Mouse (Mus musculus): ENCODE measurements around the gene Ephb1.

The Ephb1 gene

GRCm38 (mm10) chr9:102079151-102079550 lies 275.3 kb downstream of the Ephb1 start:
- in situ Hi-C loops (cut with MboI; ENCODE audit: unreplicated experiment in 2 of 2), result no loop called here

DNA sequence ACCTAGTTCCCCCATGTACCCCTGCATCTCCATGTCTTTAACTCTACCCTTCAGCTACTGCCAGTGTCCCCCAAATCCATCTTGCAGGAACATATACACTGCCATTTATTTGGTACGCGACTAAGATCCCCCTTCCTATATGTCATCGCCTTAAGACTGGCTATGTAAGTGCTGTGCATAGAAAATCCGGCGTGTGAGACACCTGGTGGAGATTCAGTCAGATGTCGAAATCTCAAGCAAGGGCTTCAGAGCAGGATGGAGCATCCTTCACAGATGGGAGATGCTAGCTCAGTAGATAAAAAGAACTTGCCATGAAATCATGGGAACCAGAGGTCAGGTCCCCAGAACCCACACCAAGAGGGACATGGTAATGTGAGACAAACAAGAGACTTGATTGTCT lies 276.3 kb downstream of the Ephb1 start:
- in situ Hi-C loops (cut with MboI; ENCODE audit: unreplicated experiment in 2 of 2), result no loop called here

GRCm38 (mm10) chr9:102075539-102075938 lies 279.0 kb downstream of the Ephb1 start:
- in situ Hi-C loops (cut with MboI; ENCODE audit: unreplicated experiment in 2 of 2), result no loop called here

DNA sequence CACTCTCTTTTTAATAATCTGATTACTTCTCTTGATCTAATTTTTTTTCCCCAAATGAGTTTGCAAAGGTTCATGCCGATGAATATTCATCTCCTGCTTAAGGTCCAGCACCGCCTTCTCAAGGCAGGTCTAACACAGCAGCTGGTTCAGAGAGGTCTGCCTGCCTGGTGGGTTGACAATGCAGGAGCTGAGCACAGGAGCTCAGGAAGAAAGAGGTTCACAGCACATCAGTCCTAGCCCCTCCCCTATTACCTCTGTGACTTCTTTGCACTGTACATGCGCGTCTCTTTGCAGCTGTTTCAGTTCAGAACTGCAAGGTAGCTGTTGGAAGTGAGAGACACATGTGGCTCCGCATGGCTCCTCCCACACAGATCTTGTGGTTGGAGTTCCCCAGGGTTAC lies 281.1 kb downstream of the Ephb1 start:
- in situ Hi-C loops (cut with MboI; ENCODE audit: unreplicated experiment in 2 of 2), result no loop called here

DNA sequence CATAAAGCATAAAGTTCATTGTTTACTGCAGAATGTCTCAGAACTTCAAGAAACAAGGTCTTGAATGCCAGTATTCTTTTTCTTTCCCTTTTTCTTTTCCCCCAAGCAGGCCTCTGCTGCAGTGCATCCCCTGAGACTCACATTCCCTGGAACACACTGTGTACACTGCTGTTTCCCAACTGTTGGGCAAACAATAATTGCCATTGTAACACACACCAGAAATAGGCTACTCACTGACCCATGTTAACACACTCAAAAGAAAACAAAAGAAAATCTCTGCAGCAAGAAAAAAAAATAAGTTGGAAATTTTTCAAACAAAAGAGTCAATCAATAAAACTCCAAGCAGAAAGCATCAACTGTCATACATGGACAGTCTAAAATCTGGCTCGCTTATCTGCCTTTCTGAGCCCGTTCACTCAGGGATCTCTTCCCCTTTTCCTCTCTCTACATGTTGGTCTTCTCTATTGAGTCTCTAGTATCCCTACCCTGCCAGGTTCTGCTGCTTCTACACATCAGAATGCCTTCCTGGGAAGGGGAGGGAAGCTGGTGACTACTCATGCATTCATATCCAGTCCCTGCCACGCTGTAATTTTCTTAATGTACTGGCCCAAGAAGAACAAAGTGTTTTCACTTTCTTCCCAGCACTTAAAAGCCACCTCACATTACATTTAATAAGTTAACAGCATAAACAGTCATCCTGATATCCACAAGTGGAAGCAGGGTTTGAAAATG lies 285.2 kb downstream of the Ephb1 start:
- in situ Hi-C loops (cut with MboI; ENCODE audit: unreplicated experiment in 2 of 2), result no loop called here

- in situ Hi-C loops (cut with MboI; ENCODE audit: unreplicated experiment in 2 of 2), result no loop called here
Measured at GRCm38 (mm10) chr9:102066601-102067000, 287.9 kb downstream of the Ephb1 start.

DNA sequence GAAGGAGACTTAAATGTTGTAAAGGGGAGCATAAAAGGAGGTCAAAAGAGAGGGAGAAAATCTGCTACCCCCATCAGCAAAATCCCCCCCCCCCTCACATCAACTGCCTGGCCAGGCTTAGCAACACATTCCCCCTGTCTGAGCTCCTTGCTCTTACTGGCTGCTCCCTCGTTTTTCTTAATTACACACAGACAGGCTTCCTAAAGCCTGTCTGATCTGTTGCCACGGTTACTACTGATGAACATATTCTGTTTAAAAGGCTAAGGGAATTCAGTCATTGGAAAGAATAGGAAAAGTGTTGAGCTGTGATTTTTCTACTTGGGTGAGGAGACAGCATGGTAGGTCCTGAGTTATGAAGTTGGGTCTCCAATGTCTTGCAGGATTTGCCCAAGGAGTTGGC lies 308.6 kb downstream of the Ephb1 start:
- in situ Hi-C loops (cut with MboI; ENCODE audit: unreplicated experiment in 2 of 2), result no loop called here

GRCm38 (mm10) chr9:102045111-102045861 lies 309.2 kb downstream of the Ephb1 start:
- in situ Hi-C loops (cut with MboI; ENCODE audit: unreplicated experiment in 2 of 2), result no loop called here

- in situ Hi-C loops (cut with MboI; ENCODE audit: unreplicated experiment in 2 of 2), result no loop called here
Measured at GRCm38 (mm10) chr9:102039011-102039733, 315.3 kb downstream of the Ephb1 start.

DNA sequence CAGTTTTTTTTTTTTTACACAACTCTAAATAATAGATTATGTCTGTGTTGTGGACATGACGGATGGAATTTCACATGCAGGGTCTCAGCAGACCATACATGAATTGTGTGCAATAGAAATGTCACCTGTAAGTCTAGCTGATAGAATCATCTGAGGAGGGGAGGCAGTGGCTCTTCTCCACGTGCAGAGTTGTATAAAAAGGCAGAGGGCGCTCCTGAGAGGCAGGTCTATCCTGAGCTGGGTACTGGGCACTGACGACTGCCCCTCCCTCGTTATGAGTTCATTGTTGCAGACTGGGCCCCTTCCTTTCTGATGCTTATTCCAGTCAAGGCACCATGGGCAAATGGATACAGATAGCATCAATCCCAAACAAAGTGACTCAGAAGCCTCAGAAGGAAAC lies 318.4 kb downstream of the Ephb1 start:
- in situ Hi-C loops (cut with MboI; ENCODE audit: unreplicated experiment in 2 of 2), result no loop called here

GRCm38 (mm10) chr9:102033231-102033630 lies 321.3 kb downstream of the Ephb1 start:
- in situ Hi-C loops (cut with MboI; ENCODE audit: unreplicated experiment in 2 of 2), result no loop called here

DNA sequence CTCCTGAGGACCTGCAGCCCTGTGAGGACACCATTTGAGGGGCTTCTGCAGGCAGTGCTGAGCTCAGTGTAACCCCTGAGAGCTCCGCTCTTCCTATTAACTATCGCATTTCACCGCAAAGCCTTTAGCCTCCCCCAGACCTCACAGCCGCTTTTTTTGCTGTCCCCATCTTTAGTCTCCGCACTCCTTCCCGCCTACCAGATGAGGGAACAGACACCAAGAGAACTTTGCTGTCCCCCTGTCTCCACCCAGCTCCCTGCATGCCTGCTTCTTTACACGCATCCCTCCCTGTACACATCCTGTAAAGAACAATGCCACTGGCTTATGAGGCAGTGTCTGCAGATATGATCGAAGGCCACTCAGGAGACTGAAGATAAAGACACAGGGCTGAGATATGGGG lies 322.1 kb downstream of the Ephb1 start:
- in situ Hi-C loops (cut with MboI; ENCODE audit: unreplicated experiment in 2 of 2), result no loop called here

DNA sequence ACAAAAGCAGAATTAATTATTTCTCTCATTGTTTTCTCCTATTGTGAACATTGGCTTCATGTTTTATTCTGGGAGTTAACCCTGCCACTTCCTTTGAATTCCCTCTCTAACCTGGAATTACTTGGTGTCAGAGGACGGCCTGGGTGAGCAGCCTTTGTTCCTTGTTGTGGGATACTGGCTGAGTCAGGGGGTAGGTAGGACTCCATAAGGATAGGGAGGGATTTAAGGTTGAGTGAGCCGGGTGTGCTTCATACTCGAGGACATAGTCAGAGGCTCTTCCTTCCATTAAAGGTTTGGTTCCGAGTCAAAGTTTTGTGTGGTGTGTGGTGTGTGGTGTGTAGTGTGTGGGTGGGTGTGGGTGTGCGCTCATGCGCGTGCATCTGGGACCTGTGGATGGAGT lies 324.8 kb downstream of the Ephb1 start:
- in situ Hi-C loops (cut with MboI; ENCODE audit: unreplicated experiment in 2 of 2), result no loop called here

DNA sequence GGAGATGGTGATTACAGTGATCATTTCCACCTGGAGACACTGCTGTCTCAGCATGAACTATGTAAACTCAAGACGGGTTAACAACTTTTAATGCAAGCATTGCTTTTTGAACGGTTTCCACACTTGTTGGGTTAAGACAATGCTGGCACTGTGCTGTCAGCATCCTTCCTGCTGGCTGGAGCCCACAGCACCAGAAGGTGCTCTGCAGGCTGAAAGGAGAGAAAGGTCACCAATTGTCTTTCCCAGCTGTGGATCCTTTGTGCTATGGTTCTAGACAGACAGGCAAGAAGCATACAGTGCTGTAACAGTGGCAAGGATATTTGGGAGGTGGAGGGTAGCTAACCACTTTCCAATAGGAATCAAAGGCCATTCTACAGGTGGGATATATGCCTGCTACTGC lies 328.4 kb downstream of the Ephb1 start:
- in situ Hi-C loops (cut with MboI; ENCODE audit: unreplicated experiment in 2 of 2), result no loop called here

DNA sequence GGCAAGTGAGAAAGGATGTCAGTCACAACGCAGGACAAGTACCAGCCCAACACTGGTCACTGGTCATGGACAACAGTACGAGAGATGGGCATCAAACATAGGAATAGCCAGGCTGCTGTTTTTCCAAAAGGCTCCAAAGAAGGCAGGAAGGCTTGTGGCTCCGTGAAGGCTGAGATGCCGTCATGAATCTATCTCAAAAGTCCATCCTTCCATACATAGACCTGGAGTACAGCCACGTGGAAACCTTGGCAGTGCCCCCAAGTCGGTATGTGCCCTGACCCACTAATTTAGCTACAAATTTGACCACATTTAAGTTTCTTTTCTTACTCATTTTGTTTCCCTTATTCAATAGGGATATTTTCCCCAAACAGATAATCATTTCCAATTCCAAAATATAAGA lies 329.4 kb downstream of the Ephb1 start:
- in situ Hi-C loops (cut with MboI; ENCODE audit: unreplicated experiment in 2 of 2), result no loop called here

DNA sequence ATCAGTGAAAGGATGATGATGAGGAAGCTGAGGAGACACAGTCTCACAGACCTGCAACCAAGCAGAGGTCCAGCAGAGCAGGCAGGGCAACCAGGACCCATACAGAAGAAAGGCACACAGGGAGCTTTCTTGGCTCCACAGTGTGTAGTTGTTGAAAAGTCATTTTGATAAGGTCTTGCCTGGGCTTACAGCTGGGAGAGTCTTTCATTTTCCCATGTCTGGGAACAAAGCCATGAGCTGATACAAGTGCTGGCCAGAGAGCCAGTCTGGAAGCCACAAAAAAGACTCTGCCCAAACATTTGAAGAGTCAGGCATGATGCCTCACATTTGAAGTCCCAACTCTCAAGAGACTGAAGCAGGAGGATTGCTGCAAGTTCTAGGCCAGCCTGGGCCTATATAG lies 339.0 kb downstream of the Ephb1 start:
- in situ Hi-C loops (cut with MboI; ENCODE audit: unreplicated experiment in 2 of 2), result no loop called here

DNA sequence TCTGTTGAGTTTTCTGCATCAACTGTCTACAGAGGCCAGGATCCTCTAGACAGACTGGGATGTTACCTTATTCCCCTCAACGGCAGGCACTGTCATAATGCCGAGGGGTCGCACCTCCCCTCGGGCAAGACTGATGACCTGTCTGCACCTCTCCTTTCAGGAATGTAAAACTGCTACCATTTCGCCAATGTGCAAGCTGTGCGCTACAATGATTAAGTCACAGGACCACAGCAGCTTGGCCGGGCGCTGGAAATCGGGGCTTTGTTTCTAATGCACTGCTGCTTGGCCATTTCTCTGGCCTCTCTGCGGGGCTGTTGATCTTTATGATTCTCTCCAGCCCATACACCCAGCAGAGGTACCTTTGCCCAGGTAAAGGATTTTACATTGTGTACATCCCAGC lies 346.8 kb downstream of the Ephb1 start:
- in situ Hi-C loops (cut with MboI; ENCODE audit: unreplicated experiment in 2 of 2), result no loop called here

DNA sequence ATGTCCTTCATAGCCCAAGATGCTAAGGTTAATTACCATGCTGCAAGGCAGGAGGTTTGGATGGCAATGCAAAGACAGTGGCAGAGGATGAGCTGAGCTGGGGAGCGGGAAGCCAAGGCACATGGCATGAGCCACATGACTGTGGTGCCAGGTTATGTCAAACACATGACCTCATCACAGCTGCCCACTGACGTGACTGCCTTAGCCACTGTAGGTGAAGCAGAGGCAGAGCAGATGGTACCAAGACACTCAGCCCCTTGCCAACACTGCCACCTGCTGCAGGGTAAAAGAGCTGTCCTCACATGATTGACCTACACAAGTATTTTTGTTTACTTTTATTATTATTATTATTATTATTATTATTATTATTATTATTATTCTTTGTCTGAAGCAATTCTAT lies 348.0 kb downstream of the Ephb1 start:
- in situ Hi-C loops (cut with MboI; ENCODE audit: unreplicated experiment in 2 of 2), result no loop called here

DNA sequence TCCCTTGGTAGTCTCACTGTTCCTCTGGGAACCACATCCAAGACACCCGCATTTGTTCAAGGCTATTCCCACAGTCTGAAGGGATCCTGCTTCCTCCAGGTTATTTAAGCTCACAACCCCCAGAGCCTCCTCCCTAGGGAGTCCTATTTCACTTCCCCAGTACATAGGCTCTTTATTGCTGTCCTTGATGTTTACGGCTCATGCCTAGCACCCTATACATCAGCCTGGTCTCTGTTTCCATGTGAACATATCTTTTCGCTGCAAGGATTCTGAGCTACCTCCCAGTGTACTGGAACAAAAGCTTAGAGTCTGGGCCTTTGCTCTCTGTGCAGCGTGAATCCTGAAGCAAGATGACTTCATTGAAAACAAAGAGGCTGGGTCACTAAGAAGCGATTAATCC lies 351.6 kb downstream of the Ephb1 start:
- in situ Hi-C loops (cut with MboI; ENCODE audit: unreplicated experiment in 2 of 2), result no loop called here

DNA sequence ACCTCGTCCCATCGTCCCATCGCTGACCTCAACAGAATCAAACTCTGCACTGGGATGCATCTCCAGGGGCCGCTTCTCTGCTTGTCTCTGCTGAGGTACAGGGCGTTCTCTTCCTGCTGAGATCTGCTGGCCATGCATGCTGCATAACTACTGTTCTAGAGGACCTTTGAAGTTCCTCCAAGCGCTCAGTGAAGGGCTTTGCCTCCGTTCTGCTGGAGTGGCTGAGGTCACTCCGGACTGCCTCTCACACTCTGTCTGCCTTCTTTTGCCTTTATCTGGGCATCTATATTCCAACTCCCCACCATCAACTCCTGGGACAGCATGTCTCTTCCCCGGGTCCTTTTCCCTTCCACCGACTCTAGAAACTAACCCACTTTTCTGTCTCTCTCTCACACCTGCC lies 352.3 kb downstream of the Ephb1 start:
- in situ Hi-C loops (cut with MboI; ENCODE audit: unreplicated experiment in 2 of 2), result no loop called here

DNA sequence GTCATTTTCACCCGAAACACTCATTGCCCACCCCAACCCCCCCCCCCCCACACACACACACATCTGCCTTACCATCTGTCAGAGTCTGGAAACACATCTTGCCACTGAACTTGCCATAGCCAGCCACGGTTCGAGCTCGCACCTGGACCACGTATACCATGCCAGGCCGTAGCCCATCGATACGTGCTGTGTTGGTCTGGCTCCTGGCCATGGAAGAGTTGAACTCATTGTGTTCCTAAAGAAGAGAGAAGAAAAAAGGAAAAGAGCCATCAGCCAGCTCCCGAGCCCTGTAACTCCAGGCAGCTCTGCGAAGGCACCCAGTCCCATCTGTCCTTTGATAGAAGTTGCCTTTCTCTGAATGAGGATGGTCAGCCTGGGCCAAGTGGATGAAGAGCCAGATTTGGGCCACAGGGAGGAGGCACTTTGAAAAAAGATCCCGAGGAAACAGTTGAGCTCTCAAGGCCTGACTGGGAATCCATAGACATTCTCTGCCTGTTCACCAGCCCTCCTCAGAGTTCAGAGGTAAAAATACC lies 352.8 kb downstream of the Ephb1 start:
- in situ Hi-C loops (cut with MboI; ENCODE audit: unreplicated experiment in 2 of 2), result no loop called here

Measured in v-Abl transformed pro-B cells (cell line).